Mouse (Mus musculus): ENCODE results near the gene Ank2. TPM values are rescaled to one million over a fixed set of nuclear protein-coding genes. Genes with fewer than 3 reads are reported as not detected.

The Ank2 gene
- polyA plus RNA-seq, 1 experiment from 2014 or later = 24.9 TPM

GRCm38 (mm10) chr3:127097745-127098144 lies 401.4 kb downstream of the Ank2 start:
- Histone ChIP-seq H3K36me3 (no peaks in the 10 kb centered on the region), H3K9me3 (no peaks in the 10 kb centered on the region), H3K4me1 (replicated peaks) (no peaks in the 10 kb centered on the region), H3K4me2 (replicated peaks) (no peak overlapping the region), H3K4me3 (replicated peaks) (no peak overlapping the region), H3K27me3 (replicated peaks) (no peaks in the 10 kb centered on the region), H3K9ac (no peak overlapping the region), H3K27ac (no peak overlapping the region)
- WGBS = 83% methylated on average over 1 of the region's 1 CpGs
- ATAC-seq = no peak

- H3K36me3 ChIP-seq = no peaks in the 10 kb centered on the region
- H3K4me3 ChIP-seq (replicated peaks) = no peak overlapping the region
- ATAC-seq = no peak
- no peak overlapping the region for H3K27ac ChIP-seq
- WGBS = 94% methylated on average over 1 of the region's 1 CpGs
- no peak overlapping the region for H3K4me2 ChIP-seq (replicated peaks)
- H3K9me3 ChIP-seq = no peaks in the 10 kb centered on the region
- H3K27me3 ChIP-seq (replicated peaks) = no peaks in the 10 kb centered on the region
- no peak overlapping the region for H3K9ac ChIP-seq
- H3K4me1 ChIP-seq (replicated peaks) = no peaks in the 10 kb centered on the region
These were observed 402.0 kb downstream of the Ank2 start for GRCm38 (mm10) chr3:127097106-127097505.

- Histone ChIP-seq H3K27ac (no peak overlapping the region), H3K4me3 (replicated peaks) (no peak overlapping the region), H3K36me3 (no peaks in the 10 kb centered on the region), H3K4me1 (replicated peaks) (no peaks in the 10 kb centered on the region), H3K27me3 (replicated peaks) (no peaks in the 10 kb centered on the region), H3K4me2 (replicated peaks) (no peak overlapping the region), H3K9ac (no peak overlapping the region), H3K9me3 (no peaks in the 10 kb centered on the region)
- WGBS = 90% methylated on average over 4 of the region's 4 CpGs
- no peak for ATAC-seq
These were observed 405.5 kb downstream of the Ank2 start for GRCm38 (mm10) chr3:127093631-127094030.

- WGBS = 79% methylated on average over 1 of the region's 1 CpGs
- Histone ChIP-seq H3K36me3 (no peaks in the 10 kb centered on the region), H3K27me3 (replicated peaks) (no peaks in the 10 kb centered on the region), H3K9ac (no peak overlapping the region), H3K4me3 (replicated peaks) (no peak overlapping the region), H3K4me1 (replicated peaks) (no peaks in the 10 kb centered on the region), H3K9me3 (no peaks in the 10 kb centered on the region), H3K27ac (no peak overlapping the region), H3K4me2 (replicated peaks) (no peak overlapping the region)
- no peak for ATAC-seq
These were observed 411.6 kb downstream of the Ank2 start for GRCm38 (mm10) chr3:127087574-127087973.

- Histone ChIP-seq H3K4me2 (replicated peaks) (no peak overlapping the region), H3K9me3 (no peaks in the 10 kb centered on the region), H3K9ac (no peak overlapping the region), H3K36me3 (no peaks in the 10 kb centered on the region), H3K27ac (no peak overlapping the region), H3K4me1 (replicated peaks) (no peaks in the 10 kb centered on the region), H3K27me3 (replicated peaks) (no peaks in the 10 kb centered on the region), H3K4me3 (replicated peaks) (no peak overlapping the region)
- WGBS = 60% methylated on average over 3 of the region's 3 CpGs
- ATAC-seq = no peak
These were observed 412.2 kb downstream of the Ank2 start for GRCm38 (mm10) chr3:127086834-127087506.

- Histone ChIP-seq H3K36me3 (no peaks in the 10 kb centered on the region), H3K4me3 (replicated peaks) (no peak overlapping the region), H3K4me1 (replicated peaks) (no peaks in the 10 kb centered on the region), H3K9ac (no peak overlapping the region), H3K9me3 (no peaks in the 10 kb centered on the region), H3K27ac (no peak overlapping the region), H3K27me3 (replicated peaks) (no peaks in the 10 kb centered on the region), H3K4me2 (replicated peaks) (no peak overlapping the region)
- ATAC-seq = no peak
- 91% methylated on average over 5 of the region's 5 CpGs for WGBS
These were observed 421.8 kb downstream of the Ank2 start for GRCm38 (mm10) chr3:127077369-127077768.

- H3K9me3 ChIP-seq = no peaks in the 10 kb centered on the region
- no peaks in the 10 kb centered on the region for H3K27me3 ChIP-seq (replicated peaks)
- WGBS = 79% methylated on average over 8 of the region's 8 CpGs
- H3K9ac ChIP-seq = no peak overlapping the region
- no peak overlapping the region for H3K4me3 ChIP-seq (replicated peaks)
- H3K4me2 ChIP-seq (replicated peaks) = no peak overlapping the region
- ATAC-seq = no peak
- no peaks in the 10 kb centered on the region for H3K4me1 ChIP-seq (replicated peaks)
- no peaks in the 10 kb centered on the region for H3K36me3 ChIP-seq
- no peak overlapping the region for H3K27ac ChIP-seq
These were observed 423.4 kb downstream of the Ank2 start for GRCm38 (mm10) chr3:127075531-127076280.

GRCm38 (mm10) chr3:127071471-127071870 lies 427.7 kb downstream of the Ank2 start:
- no peak for ATAC-seq
- H3K9me3 ChIP-seq = no peaks in the 10 kb centered on the region
- no peaks in the 10 kb centered on the region for H3K4me1 ChIP-seq (replicated peaks)
- no peak overlapping the region for H3K9ac ChIP-seq
- H3K4me2 ChIP-seq (replicated peaks) = no peak overlapping the region
- WGBS = 37% methylated on average over 1 of the region's 1 CpGs
- no peaks in the 10 kb centered on the region for H3K36me3 ChIP-seq
- no peak overlapping the region for H3K4me3 ChIP-seq (replicated peaks)
- H3K27me3 ChIP-seq (replicated peaks) = no peaks in the 10 kb centered on the region
- no peak overlapping the region for H3K27ac ChIP-seq

GRCm38 (mm10) chr3:127063654-127064386 lies 435.3 kb downstream of the Ank2 start:
- Histone ChIP-seq H3K9ac (no peak overlapping the region), H3K4me3 (replicated peaks) (no peak overlapping the region), H3K9me3 (no peaks in the 10 kb centered on the region), H3K4me2 (replicated peaks) (no peak overlapping the region), H3K27me3 (replicated peaks) (no peaks in the 10 kb centered on the region), H3K36me3 (no peaks in the 10 kb centered on the region), H3K27ac (no peak overlapping the region), H3K4me1 (replicated peaks) (no peaks in the 10 kb centered on the region)
- WGBS = 77% methylated on average over 5 of the region's 5 CpGs
- ATAC-seq = no peak

- WGBS = 90% methylated on average over 4 of the region's 4 CpGs
- Histone ChIP-seq H3K36me3 (no peaks in the 10 kb centered on the region), H3K27me3 (replicated peaks) (no peaks in the 10 kb centered on the region), H3K27ac (no peak overlapping the region), H3K4me1 (replicated peaks) (no peaks in the 10 kb centered on the region), H3K9ac (no peak overlapping the region), H3K4me3 (replicated peaks) (no peak overlapping the region), H3K9me3 (no peaks in the 10 kb centered on the region), H3K4me2 (replicated peaks) (no peak overlapping the region)
- ATAC-seq = no peak
These were observed 439.5 kb downstream of the Ank2 start for GRCm38 (mm10) chr3:127059671-127060070.

- H3K4me2 ChIP-seq (replicated peaks) = no peak overlapping the region
- no peak overlapping the region for H3K4me3 ChIP-seq (replicated peaks)
- H3K27me3 ChIP-seq (replicated peaks) = no peaks in the 10 kb centered on the region
- H3K9me3 ChIP-seq = no peaks in the 10 kb centered on the region
- H3K27ac ChIP-seq = no peak overlapping the region
- 89% methylated on average over 7 of the region's 7 CpGs for WGBS
- H3K9ac ChIP-seq = no peak overlapping the region
- no peaks in the 10 kb centered on the region for H3K36me3 ChIP-seq
- ATAC-seq = no peak
- no peaks in the 10 kb centered on the region for H3K4me1 ChIP-seq (replicated peaks)
These were observed 457.9 kb downstream of the Ank2 start for GRCm38 (mm10) chr3:127041288-127041687.

GRCm38 (mm10) chr3:127038570-127038969 lies 460.6 kb downstream of the Ank2 start:
- ATAC-seq = no peak
- Histone ChIP-seq H3K4me1 (replicated peaks) (no peaks in the 10 kb centered on the region), H3K9ac (no peak overlapping the region), H3K4me2 (replicated peaks) (no peak overlapping the region), H3K36me3 (no peaks in the 10 kb centered on the region), H3K27me3 (replicated peaks) (no peaks in the 10 kb centered on the region), H3K4me3 (replicated peaks) (no peak overlapping the region), H3K9me3 (no peaks in the 10 kb centered on the region), H3K27ac (no peak overlapping the region)
- 87% methylated on average over 7 of the region's 7 CpGs for WGBS

Measured in intestine, embryonic 15.5 days (tissue).